Mouse (Mus musculus): ENCODE results near the gene Tmem151b. TPM values are rescaled to one million over a fixed set of nuclear protein-coding genes. Genes with fewer than 3 reads are reported as not detected.
A peak's percentile ranks its signal among the peaks of the same experiment; 100 is the strongest.

The Tmem151b gene
- polyA plus RNA-seq, 1 experiment from 2014 or later, result 0.14 TPM

DNA sequence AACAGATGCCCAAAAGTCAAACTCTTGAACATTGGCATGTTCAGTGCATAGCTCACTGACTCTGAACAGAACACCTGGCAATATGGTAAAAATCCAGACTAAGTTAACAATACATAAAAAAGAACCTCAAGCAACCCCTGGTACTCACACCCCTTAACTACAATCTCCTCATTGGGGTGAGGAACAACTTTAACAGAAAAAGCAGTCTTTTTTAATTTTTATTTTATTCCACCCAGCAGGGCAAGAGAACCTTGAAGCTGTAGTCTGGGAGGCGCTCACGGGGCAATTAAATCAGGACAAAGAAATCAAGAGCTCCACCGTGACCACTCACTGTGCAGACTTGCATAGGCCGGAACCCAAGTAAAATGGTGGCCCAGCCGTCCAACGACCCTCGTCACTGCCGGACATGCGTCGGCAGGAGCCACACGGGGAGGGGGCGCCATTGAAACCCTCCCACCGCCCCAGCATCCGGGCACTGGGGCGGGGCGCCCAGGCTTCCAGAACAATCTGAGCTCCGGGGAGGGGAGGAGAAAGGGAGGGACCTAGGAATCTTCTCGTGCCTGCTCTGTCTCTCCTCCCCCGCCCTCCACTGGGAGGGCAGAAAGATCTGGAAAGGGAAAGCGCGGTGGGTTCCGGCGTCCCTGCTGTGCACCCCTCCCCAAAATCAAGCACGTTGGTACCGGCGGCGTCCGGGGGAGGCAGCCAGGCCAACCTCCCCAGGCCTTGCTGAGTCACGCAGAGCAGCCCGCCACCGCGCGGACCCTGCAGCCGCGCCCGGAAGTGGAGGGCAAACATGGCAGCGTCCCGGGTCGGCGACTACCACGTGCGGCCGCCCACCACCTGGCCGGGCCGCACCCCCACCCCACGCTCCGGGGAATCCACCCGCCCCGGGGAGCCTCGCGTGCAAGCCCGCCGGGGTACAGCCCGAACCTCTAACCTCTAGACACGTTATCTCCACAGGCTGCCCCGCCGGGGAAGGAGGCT is 22.9 kb upstream of the Tmem151b start:
- H3K4me3 ChIP-seq (replicated peaks), result peak overlapping the region; percentile 96
- no peaks in the 10 kb centered on the region for H3K9me3 ChIP-seq (replicated peaks)
- H3K27ac ChIP-seq, result peak overlapping the region; percentile 95
- DNase-seq (peak; percentile 73), ATAC-seq (ENCODE audit: low read depth) (peak; percentile 55)
- peaks cover 73% of the 10 kb centered on the region for H3K4me1 ChIP-seq (replicated peaks)
- peak overlapping the region; percentile 98 for H3K9ac ChIP-seq
- H3K36me3 ChIP-seq, result peaks cover 47% of the 10 kb centered on the region
- H3K4me2 ChIP-seq, result peak overlapping the region; percentile 97
- no peaks in the 10 kb centered on the region for H3K27me3 ChIP-seq
- under 1% methylated on average over 56 of the region's 57 CpGs for WGBS (ENCODE audit: insufficient replicate concordance)

GRCm38 (mm10) chr17:45569999-45570398 is 20.5 kb upstream of the Tmem151b start:
- peaks cover 87% of the 10 kb centered on the region for H3K4me1 ChIP-seq (replicated peaks)
- peak overlapping the region; percentile 15 for H3K4me2 ChIP-seq
- ATAC-seq (ENCODE audit: low read depth), result no peak
- no peaks in the 10 kb centered on the region for H3K27me3 ChIP-seq
- peaks cover 69% of the 10 kb centered on the region for H3K36me3 ChIP-seq
- no peak overlapping the region for H3K4me3 ChIP-seq (replicated peaks)
- WGBS (ENCODE audit: insufficient replicate concordance), result 81% methylated on average over 4 of the region's 4 CpGs
- peak overlapping the region; percentile 6; the same call in 1 of the 2 replicates for H3K27ac ChIP-seq
- peak overlapping the region; percentile 26 for H3K9ac ChIP-seq
- H3K9me3 ChIP-seq (replicated peaks), result no peaks in the 10 kb centered on the region
- DNase-seq, result no peak

GRCm38 (mm10) chr17:45568990-45569389 is 19.5 kb upstream of the Tmem151b start:
- H3K9me3 ChIP-seq (replicated peaks), result no peaks in the 10 kb centered on the region
- H3K36me3 ChIP-seq, result peaks cover 69% of the 10 kb centered on the region
- 0 out of 2 replicates have a peak overlapping the region, but pooled peaks have one; percentile 7 for H3K4me3 ChIP-seq (replicated peaks)
- no peak overlapping the region for H3K4me2 ChIP-seq
- no peaks in the 10 kb centered on the region for H3K27me3 ChIP-seq
- no peak for DNase-seq
- no peak overlapping the region for H3K9ac ChIP-seq
- H3K27ac ChIP-seq, result 0 out of 2 replicates have a peak overlapping the region, but pooled peaks have one; percentile 15
- H3K4me1 ChIP-seq (replicated peaks), result peaks cover 87% of the 10 kb centered on the region
- ATAC-seq (ENCODE audit: low read depth), result no peak
- WGBS (ENCODE audit: insufficient replicate concordance), result 82% methylated on average over 12 of the region's 12 CpGs

DNA sequence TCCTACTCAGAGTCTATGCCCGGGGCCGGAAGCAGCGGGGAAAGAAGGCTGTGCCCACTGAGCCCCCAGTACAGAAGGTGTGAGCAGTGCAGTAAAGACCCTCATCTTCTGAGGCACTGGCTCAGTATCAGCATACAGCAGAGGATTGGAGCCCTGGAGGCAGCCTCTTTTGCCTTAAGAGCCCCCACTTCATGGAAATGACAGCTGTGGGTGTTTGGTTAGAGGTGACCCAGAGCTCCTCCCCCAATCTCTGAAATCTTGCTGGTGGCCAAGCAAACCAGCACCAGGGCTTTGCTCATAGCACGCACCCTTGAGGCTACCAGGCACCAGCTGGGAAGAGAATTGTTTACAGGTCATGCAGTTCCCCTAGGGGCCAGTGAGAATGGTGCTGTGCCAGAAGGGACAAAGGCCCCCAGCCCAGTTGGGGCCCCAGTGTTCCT is 17.7 kb upstream of the Tmem151b start:
- no peaks in the 10 kb centered on the region for H3K27me3 ChIP-seq
- H3K4me1 ChIP-seq (replicated peaks), result peaks cover 81% of the 10 kb centered on the region
- no peak overlapping the region for H3K4me2 ChIP-seq
- WGBS (ENCODE audit: insufficient replicate concordance), result 27% methylated on average over 4 of the region's 4 CpGs
- ATAC-seq (ENCODE audit: low read depth) (peak; percentile 24), DNase-seq (peak; percentile 27)
- H3K4me3 ChIP-seq (replicated peaks), result no peak overlapping the region
- peak overlapping the region; percentile 59 for H3K27ac ChIP-seq
- no peaks in the 10 kb centered on the region for H3K9me3 ChIP-seq (replicated peaks)
- H3K36me3 ChIP-seq, result peaks cover 69% of the 10 kb centered on the region
- H3K9ac ChIP-seq, result no peak overlapping the region

DNA sequence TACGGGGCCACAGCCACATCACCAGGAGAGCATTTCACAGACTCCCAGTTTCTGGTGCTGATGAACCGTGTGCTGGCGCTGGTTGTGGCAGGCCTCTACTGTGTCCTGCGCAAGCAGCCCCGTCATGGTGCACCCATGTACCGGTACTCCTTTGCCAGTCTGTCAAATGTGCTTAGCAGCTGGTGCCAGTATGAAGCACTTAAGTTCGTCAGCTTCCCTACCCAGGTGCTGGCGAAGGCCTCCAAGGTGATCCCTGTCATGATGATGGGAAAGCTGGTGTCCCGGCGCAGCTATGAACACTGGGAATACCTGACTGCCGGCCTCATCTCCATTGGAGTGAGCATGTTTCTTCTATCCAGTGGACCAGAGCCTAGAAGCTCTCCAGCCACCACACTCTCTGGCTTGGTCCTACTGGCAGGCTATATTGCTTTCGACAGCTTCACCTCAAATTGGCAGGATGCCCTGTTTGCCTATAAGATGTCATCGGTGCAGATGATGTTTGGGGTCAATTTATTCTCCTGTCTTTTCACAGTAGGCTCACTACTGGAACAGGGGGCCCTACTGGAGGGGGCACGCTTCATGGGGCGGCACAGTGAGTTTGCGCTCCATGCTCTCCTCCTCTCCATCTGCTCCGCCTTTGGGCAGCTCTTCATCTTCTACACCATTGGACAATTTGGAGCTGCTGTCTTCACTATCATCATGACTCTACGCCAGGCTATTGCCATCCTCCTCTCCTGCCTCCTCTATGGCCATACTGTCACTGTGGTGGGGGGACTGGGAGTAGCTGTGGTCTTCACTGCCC is 17.1 kb upstream of the Tmem151b start:
- H3K4me3 ChIP-seq (replicated peaks), result no peak overlapping the region
- peaks cover 64% of the 10 kb centered on the region for H3K36me3 ChIP-seq
- H3K4me1 ChIP-seq (replicated peaks), result peaks cover 75% of the 10 kb centered on the region
- no peak overlapping the region for H3K9ac ChIP-seq
- no peaks in the 10 kb centered on the region for H3K9me3 ChIP-seq (replicated peaks)
- ATAC-seq (ENCODE audit: low read depth) (peak; percentile 25), DNase-seq (peak; percentile 29)
- peak overlapping the region; percentile 59 for H3K27ac ChIP-seq
- WGBS (ENCODE audit: insufficient replicate concordance), result 66% methylated on average over 18 of the region's 18 CpGs
- H3K4me2 ChIP-seq, result no peak overlapping the region
- no peaks in the 10 kb centered on the region for H3K27me3 ChIP-seq

- Histone ChIP-seq H3K4me3 (replicated peaks) (no peak overlapping the region), H3K9ac (no peak overlapping the region), H3K9me3 (replicated peaks) (no peaks in the 10 kb centered on the region), H3K4me2 (no peak overlapping the region), H3K4me1 (replicated peaks) (peaks cover 69% of the 10 kb centered on the region), H3K27me3 (no peaks in the 10 kb centered on the region), H3K36me3 (peaks cover 58% of the 10 kb centered on the region), H3K27ac (0 out of 2 replicates have a peak overlapping the region, but pooled peaks have one; percentile 59)
- DNase-seq (no peak), ATAC-seq (ENCODE audit: low read depth) (no peak)
- 52% methylated on average over 1 of the region's 1 CpGs for WGBS (ENCODE audit: insufficient replicate concordance)
Measured at GRCm38 (mm10) chr17:45566031-45566359, 16.5 kb upstream of the Tmem151b start.

- DNase-seq (no peak), ATAC-seq (ENCODE audit: low read depth) (no peak)
- Histone ChIP-seq H3K4me2 (peak overlapping the region; percentile 99), H3K27ac (peak overlapping the region; percentile 78; the same call in 1 of the 2 replicates), H3K9ac (peak overlapping the region; percentile 95), H3K4me3 (replicated peaks) (peak overlapping the region; percentile 88), H3K36me3 (peaks cover 49% of the 10 kb centered on the region), H3K27me3 (0 out of 2 replicates have a peak, but pooled peaks cover 4% of the 10 kb centered on the region), H3K4me1 (replicated peaks) (peaks cover 60% of the 10 kb centered on the region), H3K9me3 (replicated peaks) (no peaks in the 10 kb centered on the region)
- 94% methylated on average over 11 of the region's 11 CpGs for WGBS (ENCODE audit: insufficient replicate concordance)
Measured at GRCm38 (mm10) chr17:45565103-45565502, 15.6 kb upstream of the Tmem151b start.

DNA sequence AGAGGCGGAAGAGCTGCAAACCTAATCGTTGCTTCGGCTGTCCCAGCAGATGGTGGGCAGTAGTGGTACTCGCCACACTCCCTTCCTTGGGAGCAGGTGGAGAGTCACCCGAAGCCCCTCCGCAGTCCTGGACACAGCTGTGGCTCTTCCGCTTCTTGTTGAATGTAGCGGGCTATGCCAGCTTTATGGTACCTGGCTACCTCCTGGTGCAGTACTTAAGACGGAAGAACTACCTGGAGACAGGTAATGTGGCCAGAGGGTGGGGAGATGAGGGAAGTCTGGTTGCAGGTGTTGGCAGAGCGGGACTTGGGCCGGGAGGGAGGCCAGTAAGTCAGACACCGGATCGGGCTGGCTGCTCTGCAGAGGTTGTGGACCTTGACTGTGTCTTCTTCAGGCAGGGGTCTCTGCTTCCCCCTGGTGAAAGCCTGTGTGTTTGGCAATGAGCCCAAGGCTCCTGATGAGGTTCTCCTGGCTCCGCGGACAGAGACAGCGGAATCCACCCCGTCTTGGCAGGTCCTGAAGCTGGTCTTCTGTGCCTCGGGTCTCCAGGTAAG is 15.1 kb upstream of the Tmem151b start:
- Histone ChIP-seq H3K36me3 (peaks cover 44% of the 10 kb centered on the region), H3K4me2 (peak overlapping the region; percentile 99), H3K4me1 (replicated peaks) (peaks cover 56% of the 10 kb centered on the region), H3K27me3 (0 out of 2 replicates have a peak, but pooled peaks cover 5% of the 10 kb centered on the region), H3K9me3 (replicated peaks) (no peaks in the 10 kb centered on the region), H3K9ac (peak overlapping the region; percentile 95), H3K4me3 (replicated peaks) (peak overlapping the region; percentile 88), H3K27ac (peak overlapping the region; percentile 78)
- DNase-seq (no peak), ATAC-seq (ENCODE audit: low read depth) (no peak)
- WGBS (ENCODE audit: insufficient replicate concordance), result 16% methylated on average over 18 of the region's 18 CpGs

DNA sequence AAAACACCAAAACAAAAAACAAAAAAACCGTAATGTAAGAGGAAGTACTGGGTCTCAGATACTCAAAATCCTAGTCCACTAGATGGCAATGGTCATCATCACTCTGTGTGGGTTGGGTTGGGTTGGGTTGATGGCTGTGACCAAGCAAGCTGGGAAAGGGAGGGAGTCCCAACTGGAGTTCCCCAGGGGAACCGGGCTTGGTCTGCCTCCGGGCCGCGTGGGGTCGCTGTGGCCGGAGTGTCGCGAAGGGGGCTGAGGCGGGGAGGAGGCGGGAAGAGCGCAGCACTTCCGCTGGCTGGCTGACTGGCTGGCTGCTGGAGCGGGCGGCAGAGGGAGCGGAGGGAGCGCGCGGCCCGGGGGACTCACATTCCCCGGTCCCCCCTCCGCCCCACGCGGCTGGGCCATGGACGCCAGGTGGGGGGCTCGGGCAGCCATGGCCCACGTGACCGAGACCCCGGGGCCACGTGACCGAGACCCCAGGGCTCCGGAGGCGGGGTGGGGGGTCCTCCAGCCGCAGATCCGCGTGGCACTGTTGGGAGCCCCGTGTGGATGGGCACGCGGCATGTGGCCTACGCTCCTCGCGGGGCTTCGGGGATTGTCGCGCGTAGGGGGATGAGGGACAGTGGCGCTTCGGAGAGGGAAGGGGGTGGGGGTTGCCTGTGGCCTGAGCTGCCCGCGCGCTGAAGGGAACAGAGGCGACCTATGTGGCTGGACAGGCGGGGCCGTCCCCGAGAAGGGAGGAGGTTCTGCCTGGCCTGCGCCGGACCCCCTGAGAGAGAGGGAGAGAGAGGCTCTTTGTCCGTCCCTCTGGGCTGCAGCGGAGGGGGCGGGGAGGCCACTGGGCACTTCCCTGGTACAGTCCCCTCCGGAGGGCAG is 14.4 kb upstream of the Tmem151b start, which contains the start of gene Slc35b2:
Slc35b2 (plus strand) TSS at position 220 of the 876 bp plus-strand sequence.
- H3K4me3 ChIP-seq (replicated peaks), result peak within 1 kb of the TSS; percentile 88
- H3K9me3 ChIP-seq (replicated peaks), result no peaks in the 10 kb centered on the region
- under 1% methylated on average over 52 of the region's 61 CpGs for WGBS (ENCODE audit: insufficient replicate concordance)
- peak within 1 kb of the TSS; percentile 95 for H3K9ac ChIP-seq
- peak; percentile 82 for DNase-seq
- peak; percentile 78 for ATAC-seq (ENCODE audit: low read depth)
- peaks cover 49% of the 10 kb centered on the region for H3K4me1 ChIP-seq (replicated peaks)
- 0 out of 2 replicates have a peak, but pooled peaks cover 5% of the 10 kb centered on the region for H3K27me3 ChIP-seq
- peak within 1 kb of the TSS; percentile 99 for H3K4me2 ChIP-seq
- peak within 1 kb of the TSS; percentile 78 for H3K27ac ChIP-seq
- H3K36me3 ChIP-seq, result peaks cover 37% of the 10 kb centered on the region

DNA sequence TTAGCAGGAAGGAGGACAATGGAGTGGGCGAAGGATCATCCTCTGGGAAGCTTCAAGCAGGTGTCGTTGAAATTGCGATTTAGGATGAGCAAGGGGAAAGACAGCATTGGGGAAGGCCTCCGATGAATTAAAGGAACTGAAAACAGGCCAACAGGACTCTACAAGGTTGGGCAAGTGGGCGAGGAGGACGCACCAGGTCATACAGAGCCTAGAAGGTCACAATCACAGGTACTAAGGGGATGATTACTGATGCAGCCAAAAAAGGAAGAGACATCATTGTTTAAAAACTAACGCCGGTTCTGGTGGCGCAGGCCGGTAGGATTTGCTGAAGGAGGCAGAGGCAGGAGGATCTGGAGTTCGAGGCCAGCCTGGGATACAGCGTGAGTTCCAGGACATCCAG is 13.7 kb upstream of the Tmem151b start:
- H3K27ac ChIP-seq, result no peak overlapping the region; the same call in 1 of the 2 replicates
- H3K4me2 ChIP-seq, result no peak overlapping the region
- 0 out of 2 replicates have a peak, but pooled peaks cover 10% of the 10 kb centered on the region for H3K27me3 ChIP-seq
- peak overlapping the region; percentile 88; the same call in 1 of the 2 replicates for H3K4me3 ChIP-seq (replicated peaks)
- no peak overlapping the region; the same call in 1 of the 2 replicates for H3K9ac ChIP-seq
- H3K4me1 ChIP-seq (replicated peaks), result peaks cover 43% of the 10 kb centered on the region
- DNase-seq (no peak), ATAC-seq (ENCODE audit: low read depth) (no peak)
- H3K36me3 ChIP-seq, result peaks cover 30% of the 10 kb centered on the region
- 60% methylated on average over 12 of the region's 12 CpGs for WGBS (ENCODE audit: insufficient replicate concordance)
- no peaks in the 10 kb centered on the region for H3K9me3 ChIP-seq (replicated peaks)
